Mouse (Mus musculus) midbrain, embryonic 13.5 days (tissue): ENCODE measurements around the gene Ercc8. TPM values are rescaled to one million over a fixed set of nuclear protein-coding genes. Genes with fewer than 3 reads are reported as not detected.

Experiments
- ATAC-seq: fragments of 200-750 bp; cut with Nextera tagmentation; 2 replicates; pipeline ENCODE4 v1.8.0; 2017; ENCODE audit warnings: mild to moderate bottlenecking, moderate TSS enrichment, moderate library complexity
- H3K27ac ChIP-seq: fragments of 300-500 bp; sonication (generic); 2 replicates; pipeline ENCODE4 v1.5.1; 2015; ENCODE audit warnings: inconsistent platforms, mild to moderate bottlenecking, moderate library complexity
- H3K27me3 ChIP-seq: fragments of 300-500 bp; sonication (generic); 2 replicates; pipeline ENCODE4 v1.6.1; 2015; ENCODE audit warnings: mild to moderate bottlenecking, inconsistent platforms
- H3K36me3 ChIP-seq: fragments of 300-500 bp; sonication (generic); 2 replicates; pipeline ENCODE4 v1.6.1; 2015; ENCODE audit warnings: mild to moderate bottlenecking, inconsistent platforms
- H3K4me1 ChIP-seq: fragments of 300-500 bp; sonication (generic); replicated peaks from 2 replicates; pipeline ENCODE4 v1.6.1; 2015; ENCODE audit warnings: inconsistent platforms
- H3K4me2 ChIP-seq: fragments of 300-500 bp; sonication (generic); replicated peaks from 2 replicates; pipeline ENCODE4 v1.6.1; 2015; ENCODE audit warnings: moderate library complexity, mild to moderate bottlenecking, inconsistent platforms
- H3K4me3 ChIP-seq: fragments of 300-500 bp; sonication (generic); replicated peaks from 2 replicates; pipeline ENCODE4 v1.5.1; 2015; ENCODE audit warnings: mild to moderate bottlenecking, inconsistent platforms
- H3K9ac ChIP-seq: fragments of 300-500 bp; sonication (generic); replicated peaks from 2 replicates; pipeline ENCODE4 v1.6.1; 2015; ENCODE audit warnings: mild to moderate bottlenecking, inconsistent platforms
- H3K9me3 ChIP-seq: fragments of 300-500 bp; sonication (generic); 2 replicates; pipeline ENCODE4 v1.6.1; 2016; ENCODE audit warnings: mild to moderate bottlenecking, inconsistent platforms
- WGBS: fragments of 180-500 bp; shearing (Covaris S2); methylation state at CpG from one replicate; pipeline ENCODE4 v1.1.7; 2015; 5-methylcytosine and 5-hydroxymethylcytosine counted together
- polyA plus RNA-seq: library from polyadenylated mRNA; unstranded; fragments of >200 nt; fragmentation: Nextera tagmentation; extraction: Ambion mirVana; gene quantifications from 2 replicates; pipeline ENCODE4 v1.2.1, GENCODE M21; 2015

The Ercc8 gene
- polyA plus RNA-seq, 1 experiment from 2014 or later = 29.1 TPM

GRCm38 (mm10) chr13:108129070-108129469 is 29.5 kb upstream of the Ercc8 start:
- Histone ChIP-seq H3K27me3 (no peaks in the 10 kb centered on the region), H3K4me1 (peaks cover 2% of the 10 kb centered on the region), H3K36me3 (no peaks in the 10 kb centered on the region), H3K27ac (no peak overlapping the region), H3K4me2 (no peak overlapping the region), H3K9ac (no peak overlapping the region), H3K9me3 (no peaks in the 10 kb centered on the region), H3K4me3 (no peak overlapping the region)
- no peak for ATAC-seq
- WGBS = 64% methylated on average over 7 of the region's 7 CpGs

GRCm38 (mm10) chr13:108130737-108131136 is 27.8 kb upstream of the Ercc8 start:
- Histone ChIP-seq H3K9me3 (no peaks in the 10 kb centered on the region), H3K4me2 (no peak overlapping the region), H3K27ac (no peak overlapping the region), H3K4me3 (no peak overlapping the region), H3K4me1 (no peaks in the 10 kb centered on the region), H3K27me3 (no peaks in the 10 kb centered on the region), H3K9ac (no peak overlapping the region), H3K36me3 (no peaks in the 10 kb centered on the region)
- WGBS = 92% methylated on average over 5 of the region's 5 CpGs
- ATAC-seq = no peak

- Histone ChIP-seq H3K27ac (no peak overlapping the region), H3K27me3 (no peaks in the 10 kb centered on the region), H3K4me2 (no peak overlapping the region), H3K4me1 (no peaks in the 10 kb centered on the region), H3K9me3 (no peaks in the 10 kb centered on the region), H3K9ac (no peak overlapping the region), H3K4me3 (no peak overlapping the region), H3K36me3 (no peaks in the 10 kb centered on the region)
- WGBS = 65% methylated on average over 6 of the region's 6 CpGs
- ATAC-seq = no peak
Measured at GRCm38 (mm10) chr13:108132031-108132819, 26.3 kb upstream of the Ercc8 start.

GRCm38 (mm10) chr13:108135617-108136016 is 22.9 kb upstream of the Ercc8 start:
- H3K9ac ChIP-seq = no peak overlapping the region
- no peak for ATAC-seq
- H3K4me1 ChIP-seq = no peaks in the 10 kb centered on the region
- no peaks in the 10 kb centered on the region for H3K27me3 ChIP-seq
- no peak overlapping the region for H3K4me3 ChIP-seq
- no peaks in the 10 kb centered on the region for H3K36me3 ChIP-seq
- 64% methylated on average over 6 of the region's 6 CpGs for WGBS
- no peak overlapping the region for H3K27ac ChIP-seq
- H3K9me3 ChIP-seq = no peaks in the 10 kb centered on the region
- no peak overlapping the region for H3K4me2 ChIP-seq

GRCm38 (mm10) chr13:108138403-108138977 is 20.0 kb upstream of the Ercc8 start:
- Histone ChIP-seq H3K9ac (no peak overlapping the region), H3K4me2 (no peak overlapping the region), H3K27me3 (no peaks in the 10 kb centered on the region), H3K27ac (no peak overlapping the region), H3K4me1 (no peaks in the 10 kb centered on the region), H3K36me3 (no peaks in the 10 kb centered on the region), H3K4me3 (no peak overlapping the region), H3K9me3 (no peaks in the 10 kb centered on the region)
- no peak for ATAC-seq
- WGBS = 75% methylated on average over 5 of the region's 5 CpGs

GRCm38 (mm10) chr13:108144086-108144485 is 14.4 kb upstream of the Ercc8 start:
- no peak overlapping the region for H3K4me3 ChIP-seq
- no peak overlapping the region for H3K4me2 ChIP-seq
- WGBS = 92% methylated on average over 8 of the region's 8 CpGs
- no peak for ATAC-seq
- H3K9me3 ChIP-seq = no peaks in the 10 kb centered on the region
- no peaks in the 10 kb centered on the region for H3K4me1 ChIP-seq
- no peak overlapping the region for H3K9ac ChIP-seq
- no peak overlapping the region for H3K27ac ChIP-seq
- no peaks in the 10 kb centered on the region for H3K27me3 ChIP-seq
- no peaks in the 10 kb centered on the region for H3K36me3 ChIP-seq

- H3K4me2 ChIP-seq = no peak overlapping the region
- ATAC-seq = no peak
- no peaks in the 10 kb centered on the region for H3K27me3 ChIP-seq
- no peak overlapping the region for H3K27ac ChIP-seq
- no peak overlapping the region for H3K4me3 ChIP-seq
- no peak overlapping the region for H3K9ac ChIP-seq
- no peaks in the 10 kb centered on the region for H3K4me1 ChIP-seq
- no peaks in the 10 kb centered on the region for H3K36me3 ChIP-seq
- no peaks in the 10 kb centered on the region for H3K9me3 ChIP-seq
Measured at GRCm38 (mm10) chr13:108151782-108152181, 6.7 kb upstream of the Ercc8 start.

- 67% methylated on average over 8 of the region's 8 CpGs for WGBS
- no peak overlapping the region for H3K4me3 ChIP-seq
- no peak overlapping the region for H3K27ac ChIP-seq
- no peaks in the 10 kb centered on the region for H3K36me3 ChIP-seq
- ATAC-seq = peak; percentile 44; the same call in 1 of the 2 replicates
- H3K4me2 ChIP-seq = no peak overlapping the region
- H3K9me3 ChIP-seq = no peaks in the 10 kb centered on the region
- H3K9ac ChIP-seq = no peak overlapping the region
- H3K27me3 ChIP-seq = no peaks in the 10 kb centered on the region
- peaks cover 4% of the 10 kb centered on the region for H3K4me1 ChIP-seq
Measured at GRCm38 (mm10) chr13:108152650-108153372, 5.7 kb upstream of the Ercc8 start.

- Histone ChIP-seq H3K4me3 (0 out of 2 replicates have a peak overlapping the region, but pooled peaks have one; percentile 91), H3K4me2 (no peak overlapping the region), H3K36me3 (0 out of 2 replicates have a peak, but pooled peaks cover 8% of the 10 kb centered on the region), H3K4me1 (peaks cover 15% of the 10 kb centered on the region), H3K27me3 (no peaks in the 10 kb centered on the region), H3K9me3 (no peaks in the 10 kb centered on the region), H3K27ac (no peak overlapping the region), H3K9ac (no peak overlapping the region)
- 86% methylated on average over 2 of the region's 2 CpGs for WGBS
- ATAC-seq = no peak
Measured at GRCm38 (mm10) chr13:108157156-108157555, 1.4 kb upstream of the Ercc8 start.

GRCm38 (mm10) chr13:108157732-108158464 is 633 bp upstream of the Ercc8 start:
- H3K27me3 ChIP-seq = no peaks in the 10 kb centered on the region
- H3K9ac ChIP-seq = peak overlapping the region; percentile 77
- peak overlapping the region; percentile 91 for H3K4me3 ChIP-seq
- peak; percentile 16; the same call in 1 of the 2 replicates for ATAC-seq
- WGBS = under 1% methylated on average over 38 of the region's 42 CpGs
- H3K27ac ChIP-seq = peak overlapping the region; percentile 19; the same call in 1 of the 2 replicates
- peak overlapping the region; percentile 72 for H3K4me2 ChIP-seq
- H3K36me3 ChIP-seq = peaks cover 9% of the 10 kb centered on the region; the same call in 1 of the 2 replicates
- no peaks in the 10 kb centered on the region for H3K9me3 ChIP-seq
- H3K4me1 ChIP-seq = peaks cover 15% of the 10 kb centered on the region

GRCm38 (mm10) chr13:108159241-108159575 is 677 bp downstream of the Ercc8 start:
- Histone ChIP-seq H3K9me3 (no peaks in the 10 kb centered on the region), H3K4me3 (peak overlapping the region; percentile 91), H3K4me1 (peaks cover 15% of the 10 kb centered on the region), H3K4me2 (peak overlapping the region; percentile 84), H3K9ac (peak overlapping the region; percentile 74), H3K27me3 (no peaks in the 10 kb centered on the region), H3K27ac (0 out of 2 replicates have a peak overlapping the region, but pooled peaks have one; percentile 51), H3K36me3 (peaks cover 13% of the 10 kb centered on the region; the same call in 1 of the 2 replicates)
- 6% methylated on average over 8 of the region's 8 CpGs for WGBS
- ATAC-seq = no peak
